Mouse (Mus musculus): Measurements from ENCODE around the gene Park7. TPM values are rescaled to one million over a fixed set of nuclear protein-coding genes. Genes with fewer than 3 reads are reported as not detected.

Gene Park7
- polyA plus RNA-seq, 1 experiment from 2014 or later, result 362 TPM

- WGBS, result 47% methylated on average over 9 of the region's 9 CpGs
- peak overlapping the region; percentile 46 for H3K9ac ChIP-seq (ENCODE audit: low read length)
- peak; percentile 35; the same call in 1 of the 2 replicates for ATAC-seq (ENCODE audit: insufficient read depth, low FRiP score)
Observed at GRCm38 (mm10) chr4:150872139-150872651, 42.0 kb downstream of the Park7 start.

DNA sequence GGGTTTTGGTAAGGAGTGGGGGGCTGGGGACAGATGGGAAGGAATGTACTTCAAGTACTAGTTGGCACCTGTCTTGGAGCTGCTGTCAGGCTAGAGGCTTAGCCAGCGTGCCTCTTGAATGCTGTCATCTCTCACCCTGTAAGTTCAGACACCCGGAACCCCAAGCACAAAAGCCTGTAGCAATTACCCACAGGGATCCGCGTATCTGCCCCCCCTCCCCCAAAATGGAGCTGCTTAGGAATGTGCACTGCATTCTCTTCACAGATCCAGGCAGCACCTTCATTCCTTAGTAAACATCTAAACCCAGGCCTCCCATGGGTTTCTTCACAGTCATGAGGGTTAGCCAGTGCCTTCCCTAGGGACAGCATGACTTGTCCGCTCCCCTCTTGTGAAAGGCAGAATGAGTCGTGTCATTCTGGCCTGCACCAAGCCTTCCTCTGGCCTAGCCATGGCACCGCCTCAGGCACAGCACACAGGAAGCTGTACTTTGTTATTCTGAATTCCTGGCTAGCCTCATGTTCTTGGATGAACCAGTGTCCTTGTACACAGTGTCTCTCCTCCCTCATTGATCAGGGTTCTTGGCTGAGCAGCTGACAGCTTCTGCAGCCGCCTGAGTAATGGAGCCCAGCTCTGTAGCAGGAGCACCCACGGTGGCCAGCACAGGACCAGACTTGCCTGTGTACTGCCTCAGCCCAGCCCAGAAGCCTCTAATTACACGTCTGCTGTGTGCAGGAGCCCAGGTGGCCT, 42.7 kb downstream of the Park7 start:
- peaks cover 6% of the 10 kb centered on the region; the same call in 1 of the 2 replicates for H3K36me3 ChIP-seq (ENCODE audit: control insufficient read depth, insufficient read depth, low read length)
- peak overlapping the region; percentile 31; the same call in 1 of the 2 replicates for H3K4me2 ChIP-seq (ENCODE audit: low read depth, low read length)
- no peak overlapping the region for H3K4me3 ChIP-seq (replicated peaks; ENCODE audit: low read length)
- H3K27me3 ChIP-seq (ENCODE audit: control insufficient read depth, insufficient read depth, low read length), result no peaks in the 10 kb centered on the region
- peak overlapping the region; percentile 46 for H3K9ac ChIP-seq (ENCODE audit: low read length)
- ATAC-seq (ENCODE audit: insufficient read depth, low FRiP score), result peak; percentile 84
- peaks cover 32% of the 10 kb centered on the region for H3K4me1 ChIP-seq (ENCODE audit: control insufficient read depth, insufficient read depth, low read length)
- H3K9me3 ChIP-seq (replicated peaks; ENCODE audit: control insufficient read depth, low read length), result no peaks in the 10 kb centered on the region
- 25% methylated on average over 10 of the region's 10 CpGs for WGBS
- H3K27ac ChIP-seq (ENCODE audit: low read length), result peak overlapping the region; percentile 92

More at GRCm38 (mm10) chr4:150872139-150872651, 42.0 kb downstream of the Park7 start:
- peaks cover under 1% of the 10 kb centered on the region; the same call in 1 of the 2 replicates for H3K36me3 ChIP-seq (ENCODE audit: control insufficient read depth, insufficient read depth, low read length)
- H3K4me1 ChIP-seq (ENCODE audit: control insufficient read depth, insufficient read depth, low read length), result peaks cover 32% of the 10 kb centered on the region
- H3K4me2 ChIP-seq (ENCODE audit: low read depth, low read length), result 0 out of 2 replicates have a peak overlapping the region, but pooled peaks have one; percentile 31
- no peaks in the 10 kb centered on the region for H3K9me3 ChIP-seq (replicated peaks; ENCODE audit: control insufficient read depth, low read length)
- H3K27ac ChIP-seq (ENCODE audit: low read length), result peak overlapping the region; percentile 92
- H3K4me3 ChIP-seq (replicated peaks; ENCODE audit: low read length), result no peak overlapping the region
- H3K27me3 ChIP-seq (ENCODE audit: control insufficient read depth, insufficient read depth, low read length), result no peaks in the 10 kb centered on the region

- 65% methylated on average over 13 of the region's 13 CpGs for WGBS
- peak overlapping the region; percentile 31; the same call in 1 of the 2 replicates for H3K4me2 ChIP-seq (ENCODE audit: low read depth, low read length)
- ATAC-seq (ENCODE audit: insufficient read depth, low FRiP score), result 0 out of 2 replicates have a peak, but pooled peaks have one; percentile 35
Observed at GRCm38 (mm10) chr4:150870963-150871391, 43.3 kb downstream of the Park7 start.

GRCm38 (mm10) chr4:150869276-150870197, 44.7 kb downstream of the Park7 start:
- no peak for ATAC-seq (ENCODE audit: insufficient read depth, low FRiP score)
- H3K27ac ChIP-seq (ENCODE audit: low read length), result peak overlapping the region; percentile 92
- H3K27me3 ChIP-seq (ENCODE audit: control insufficient read depth, insufficient read depth, low read length), result no peaks in the 10 kb centered on the region
- 0 out of 2 replicates have a peak overlapping the region, but pooled peaks have one; percentile 13 for H3K9ac ChIP-seq (ENCODE audit: low read length)
- WGBS, result 51% methylated on average over 17 of the region's 17 CpGs
- no peak overlapping the region for H3K4me2 ChIP-seq (ENCODE audit: low read depth, low read length)
- H3K36me3 ChIP-seq (ENCODE audit: control insufficient read depth, insufficient read depth, low read length), result peaks cover 13% of the 10 kb centered on the region; the same call in 1 of the 2 replicates
- H3K4me3 ChIP-seq (replicated peaks; ENCODE audit: low read length), result no peak overlapping the region
- peaks cover 34% of the 10 kb centered on the region for H3K4me1 ChIP-seq (ENCODE audit: control insufficient read depth, insufficient read depth, low read length)
- H3K9me3 ChIP-seq (replicated peaks; ENCODE audit: control insufficient read depth, low read length), result no peaks in the 10 kb centered on the region

More at GRCm38 (mm10) chr4:150870963-150871391, 43.3 kb downstream of the Park7 start:
- H3K9me3 ChIP-seq (replicated peaks; ENCODE audit: control insufficient read depth, low read length), result no peaks in the 10 kb centered on the region
- H3K27me3 ChIP-seq (ENCODE audit: control insufficient read depth, insufficient read depth, low read length), result no peaks in the 10 kb centered on the region
- no peak overlapping the region for H3K9ac ChIP-seq (ENCODE audit: low read length)
- H3K36me3 ChIP-seq (ENCODE audit: control insufficient read depth, insufficient read depth, low read length), result peaks cover 10% of the 10 kb centered on the region; the same call in 1 of the 2 replicates
- H3K27ac ChIP-seq (ENCODE audit: low read length), result peak overlapping the region; percentile 92
- no peak overlapping the region for H3K4me3 ChIP-seq (replicated peaks; ENCODE audit: low read length)
- peaks cover 32% of the 10 kb centered on the region for H3K4me1 ChIP-seq (ENCODE audit: control insufficient read depth, insufficient read depth, low read length)

GRCm38 (mm10) chr4:150868859-150869258, 45.4 kb downstream of the Park7 start:
- Histone ChIP-seq H3K27ac (ENCODE audit: low read length) (peak overlapping the region; percentile 92; the same call in 1 of the 2 replicates), H3K4me1 (ENCODE audit: control insufficient read depth, insufficient read depth, low read length) (peaks cover 36% of the 10 kb centered on the region)
- 74% methylated on average over 2 of the region's 2 CpGs for WGBS

DNA sequence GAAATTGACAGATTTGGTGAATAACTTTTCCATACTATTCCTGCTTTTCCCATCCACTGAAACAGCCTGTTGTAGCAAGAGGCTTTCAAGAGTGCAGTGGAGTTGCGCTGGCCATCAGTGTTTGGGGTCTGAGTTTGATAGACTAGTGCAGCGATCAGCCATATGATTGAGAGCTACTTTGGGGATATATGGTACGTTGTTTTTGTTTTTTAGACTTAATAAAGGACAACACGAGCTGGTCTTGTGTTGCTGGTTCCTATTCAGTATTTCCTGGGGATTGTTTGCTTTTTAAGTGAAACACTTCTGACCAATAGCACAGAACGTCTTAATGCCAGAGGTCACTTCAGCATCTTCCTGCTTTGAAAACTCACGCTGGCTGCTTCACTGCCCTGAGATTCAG, 46.1 kb downstream of the Park7 start:
- no peaks in the 10 kb centered on the region for H3K27me3 ChIP-seq (ENCODE audit: control insufficient read depth, insufficient read depth, low read length)
- ATAC-seq (ENCODE audit: insufficient read depth, low FRiP score), result no peak
- H3K9me3 ChIP-seq (replicated peaks; ENCODE audit: control insufficient read depth, low read length), result no peaks in the 10 kb centered on the region
- peaks cover 13% of the 10 kb centered on the region; the same call in 1 of the 2 replicates for H3K36me3 ChIP-seq (ENCODE audit: control insufficient read depth, insufficient read depth, low read length)
- peaks cover 40% of the 10 kb centered on the region for H3K4me1 ChIP-seq (ENCODE audit: control insufficient read depth, insufficient read depth, low read length)
- H3K9ac ChIP-seq (ENCODE audit: low read length), result no peak overlapping the region
- H3K4me3 ChIP-seq (replicated peaks; ENCODE audit: low read length), result no peak overlapping the region
- peak overlapping the region; percentile 57; the same call in 1 of the 2 replicates for H3K27ac ChIP-seq (ENCODE audit: low read length)
- 71% methylated on average over 6 of the region's 6 CpGs for WGBS
- H3K4me2 ChIP-seq (ENCODE audit: low read depth, low read length), result no peak overlapping the region

More at GRCm38 (mm10) chr4:150868859-150869258, 45.4 kb downstream of the Park7 start:
- Histone ChIP-seq H3K27me3 (ENCODE audit: control insufficient read depth, insufficient read depth, low read length) (no peaks in the 10 kb centered on the region), H3K4me3 (replicated peaks; ENCODE audit: low read length) (no peak overlapping the region), H3K4me2 (ENCODE audit: low read depth, low read length) (no peak overlapping the region), H3K36me3 (ENCODE audit: control insufficient read depth, insufficient read depth, low read length) (peaks cover 13% of the 10 kb centered on the region; the same call in 1 of the 2 replicates), H3K9ac (ENCODE audit: low read length) (no peak overlapping the region), H3K9me3 (replicated peaks; ENCODE audit: control insufficient read depth, low read length) (no peaks in the 10 kb centered on the region)
- no peak for ATAC-seq (ENCODE audit: insufficient read depth, low FRiP score)

- H3K4me3 ChIP-seq (replicated peaks; ENCODE audit: low read length), result no peak overlapping the region
- no peak overlapping the region for H3K9ac ChIP-seq (ENCODE audit: low read length)
- peaks cover 13% of the 10 kb centered on the region; the same call in 1 of the 2 replicates for H3K36me3 ChIP-seq (ENCODE audit: control insufficient read depth, insufficient read depth, low read length)
- ATAC-seq (ENCODE audit: insufficient read depth, low FRiP score), result no peak
- no peaks in the 10 kb centered on the region for H3K27me3 ChIP-seq (ENCODE audit: control insufficient read depth, insufficient read depth, low read length)
- no peak overlapping the region for H3K27ac ChIP-seq (ENCODE audit: low read length)
- H3K9me3 ChIP-seq (replicated peaks; ENCODE audit: control insufficient read depth, low read length), result no peaks in the 10 kb centered on the region
- whole genome bisulfite sequencing, result 94% methylated on average over 12 of the region's 12 CpGs
- H3K4me2 ChIP-seq (ENCODE audit: low read depth, low read length), result no peak overlapping the region
- H3K4me1 ChIP-seq (ENCODE audit: control insufficient read depth, insufficient read depth, low read length), result peaks cover 31% of the 10 kb centered on the region
Observed at GRCm38 (mm10) chr4:150866494-150866893, 47.7 kb downstream of the Park7 start.

- ATAC-seq (ENCODE audit: insufficient read depth, low FRiP score), result no peak
- H3K9me3 ChIP-seq (replicated peaks; ENCODE audit: control insufficient read depth, low read length), result no peaks in the 10 kb centered on the region
- H3K4me2 ChIP-seq (ENCODE audit: low read depth, low read length), result no peak overlapping the region
- no peak overlapping the region for H3K9ac ChIP-seq (ENCODE audit: low read length)
- H3K36me3 ChIP-seq (ENCODE audit: control insufficient read depth, insufficient read depth, low read length), result peaks cover 13% of the 10 kb centered on the region; the same call in 1 of the 2 replicates
- WGBS, result 88% methylated on average over 11 of the region's 11 CpGs
- H3K27me3 ChIP-seq (ENCODE audit: control insufficient read depth, insufficient read depth, low read length), result no peaks in the 10 kb centered on the region
- peaks cover 27% of the 10 kb centered on the region for H3K4me1 ChIP-seq (ENCODE audit: control insufficient read depth, insufficient read depth, low read length)
- no peak overlapping the region for H3K27ac ChIP-seq (ENCODE audit: low read length)
- H3K4me3 ChIP-seq (replicated peaks; ENCODE audit: low read length), result no peak overlapping the region
Observed at GRCm38 (mm10) chr4:150866069-150866468, 48.2 kb downstream of the Park7 start.
